Mouse (Mus musculus) E14TG2a.4 (cell line): ENCODE results near the gene N4bp2.

ENCODE experiments used
- H3K27me3 ChIP-seq: 2 replicates; pipeline ENCODE4 v1.6.1; 2014; ENCODE audit warnings: low read length, control low read depth; ENCODE audit not compliant: insufficient read depth
- H3K36me3 ChIP-seq: 2 replicates; pipeline ENCODE4 v1.6.1; 2014; ENCODE audit warnings: low read length, control low read depth; ENCODE audit not compliant: insufficient read depth
- H3K4me1 ChIP-seq: replicated peaks from 2 replicates; pipeline ENCODE4 v1.6.1; 2014; ENCODE audit warnings: low read depth, low read length, control low read depth
- H3K4me3 ChIP-seq: replicated peaks from 2 replicates; pipeline ENCODE4 v1.5.1; 2014; ENCODE audit warnings: mild to moderate bottlenecking, low read length
- H3K9me3 ChIP-seq: 2 replicates; pipeline ENCODE4 v1.6.1; 2014; ENCODE audit warnings: low read length, control low read depth
- CTCF ChIP-seq: conservative IDR thresholded peaks from 2 replicates; pipeline ENCODE4 v1.5.1; 2014; ENCODE audit warnings: low read length
- NANOG ChIP-seq: IDR thresholded peaks from 2 replicates; pipeline ENCODE4 v1.6.1; 2014; ENCODE audit warnings: borderline replicate concordance, low read length, mixed read lengths
- POU5F1 ChIP-seq: IDR thresholded peaks from 2 replicates; pipeline ENCODE4 v1.6.1; 2014; ENCODE audit warnings: low read length, borderline replicate concordance

The N4bp2 gene

DNA sequence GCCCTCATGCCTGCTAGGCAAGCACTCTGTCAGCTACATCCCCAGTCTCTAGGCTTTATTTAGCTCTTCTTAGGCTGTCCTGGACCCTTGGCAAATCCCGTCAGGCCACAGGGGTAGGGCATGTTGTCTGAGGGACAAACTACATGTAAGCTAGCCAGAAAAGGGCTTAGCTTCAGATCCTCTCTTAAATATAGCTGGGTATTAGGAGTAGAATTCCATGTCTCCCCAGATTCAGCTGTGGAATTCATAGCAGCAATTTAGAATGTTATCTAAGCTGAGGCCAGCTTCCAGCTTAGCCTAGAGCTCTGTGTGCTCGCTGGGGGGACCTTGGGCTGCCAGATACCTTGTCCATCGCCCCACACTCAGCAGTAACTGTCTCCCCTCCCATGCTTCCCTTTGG, 83.6 kb downstream of the N4bp2 start:
- no peaks in the 10 kb centered on the region for H3K9me3 ChIP-seq
- H3K4me1 ChIP-seq = peaks cover 12% of the 10 kb centered on the region; the same call in 1 of the 2 replicates
- H3K27me3 ChIP-seq = 0 out of 2 replicates have a peak, but pooled peaks cover 2% of the 10 kb centered on the region
- H3K36me3 ChIP-seq = no peaks in the 10 kb centered on the region
- H3K4me3 ChIP-seq = no peak overlapping the region
- no peak for TF ChIP-seq CTCF
- TF ChIP-seq NANOG = no peak
- no peak for TF ChIP-seq POU5F1

DNA sequence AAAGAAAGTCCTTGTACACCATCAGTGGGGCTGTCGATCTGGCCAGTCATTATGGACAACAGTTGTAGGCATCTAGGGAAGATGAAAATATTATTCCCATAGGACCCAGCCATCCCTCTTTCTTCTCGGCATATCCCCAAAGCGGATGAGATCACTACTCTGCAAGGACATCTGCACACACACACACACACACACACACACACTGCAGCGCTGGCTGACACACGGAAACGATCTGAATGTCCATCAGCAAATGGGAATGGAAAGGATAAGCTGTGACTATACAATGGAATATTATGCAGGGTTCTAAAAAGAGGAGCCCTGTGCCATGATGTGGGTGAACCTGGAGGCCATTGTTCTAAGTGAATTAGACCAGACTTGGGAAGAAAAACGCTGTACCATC, 84.3 kb downstream of the N4bp2 start:
- no peak for TF ChIP-seq POU5F1
- no peak for TF ChIP-seq CTCF
- TF ChIP-seq NANOG = no peak
- H3K4me1 ChIP-seq = peaks cover 6% of the 10 kb centered on the region; the same call in 1 of the 2 replicates
- H3K4me3 ChIP-seq = no peak overlapping the region
- no peaks in the 10 kb centered on the region for H3K9me3 ChIP-seq
- H3K27me3 ChIP-seq = 0 out of 2 replicates have a peak, but pooled peaks cover 2% of the 10 kb centered on the region
- no peaks in the 10 kb centered on the region for H3K36me3 ChIP-seq

DNA sequence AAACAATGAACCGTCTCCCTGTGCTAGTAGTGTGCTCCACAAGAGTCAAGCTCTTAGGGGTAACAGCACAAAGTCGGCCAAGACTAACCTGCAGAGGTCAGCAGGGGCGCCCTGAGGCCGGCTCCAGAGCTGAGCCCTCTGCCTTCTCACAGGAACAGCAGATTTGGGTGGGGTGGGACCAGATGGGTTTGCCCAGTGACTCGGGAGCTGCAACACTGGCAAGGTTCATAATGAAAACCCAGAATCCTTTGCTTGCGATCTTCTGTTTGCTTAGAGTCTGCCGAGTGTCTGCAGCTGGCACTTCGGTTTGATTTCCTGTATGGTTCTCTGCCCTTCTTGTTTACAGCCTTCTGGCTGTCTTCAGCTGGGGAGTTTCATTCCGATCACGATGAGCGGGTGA, 87.4 kb downstream of the N4bp2 start:
- H3K27me3 ChIP-seq = 0 out of 2 replicates have a peak, but pooled peaks cover 2% of the 10 kb centered on the region
- TF ChIP-seq NANOG = no peak
- no peak for TF ChIP-seq POU5F1
- no peak for TF ChIP-seq CTCF
- H3K4me3 ChIP-seq = no peak overlapping the region
- H3K4me1 ChIP-seq = peaks cover 6% of the 10 kb centered on the region; the same call in 1 of the 2 replicates
- H3K9me3 ChIP-seq = no peaks in the 10 kb centered on the region
- no peaks in the 10 kb centered on the region for H3K36me3 ChIP-seq

DNA sequence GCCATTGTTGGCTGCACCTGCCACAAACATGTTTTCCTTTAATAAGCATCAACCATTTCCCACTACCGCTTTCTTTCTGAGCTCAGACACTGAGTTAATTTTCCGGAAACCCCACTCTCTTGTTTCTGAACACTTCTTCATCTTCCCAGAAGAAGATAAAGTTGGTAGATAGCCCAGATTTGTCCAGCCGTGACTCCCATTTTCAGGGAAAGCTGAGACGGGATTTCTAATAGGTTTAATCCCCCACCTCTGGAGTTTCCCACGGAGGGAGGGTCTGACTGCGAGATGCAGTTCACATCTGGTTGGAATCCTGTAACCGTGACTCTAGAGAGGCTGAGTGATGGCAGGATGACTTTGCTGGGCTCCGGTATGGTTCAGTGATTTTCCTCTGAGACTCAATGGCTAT, 91.5 kb downstream of the N4bp2 start:
- Histone ChIP-seq H3K36me3 (no peaks in the 10 kb centered on the region), H3K27me3 (no peaks in the 10 kb centered on the region), H3K9me3 (no peaks in the 10 kb centered on the region), H3K4me1 (peaks cover 6% of the 10 kb centered on the region; the same call in 1 of the 2 replicates), H3K4me3 (no peak overlapping the region)
- TF ChIP-seq CTCF = no peak
- no peak for TF ChIP-seq NANOG
- TF ChIP-seq POU5F1 = no peak

DNA sequence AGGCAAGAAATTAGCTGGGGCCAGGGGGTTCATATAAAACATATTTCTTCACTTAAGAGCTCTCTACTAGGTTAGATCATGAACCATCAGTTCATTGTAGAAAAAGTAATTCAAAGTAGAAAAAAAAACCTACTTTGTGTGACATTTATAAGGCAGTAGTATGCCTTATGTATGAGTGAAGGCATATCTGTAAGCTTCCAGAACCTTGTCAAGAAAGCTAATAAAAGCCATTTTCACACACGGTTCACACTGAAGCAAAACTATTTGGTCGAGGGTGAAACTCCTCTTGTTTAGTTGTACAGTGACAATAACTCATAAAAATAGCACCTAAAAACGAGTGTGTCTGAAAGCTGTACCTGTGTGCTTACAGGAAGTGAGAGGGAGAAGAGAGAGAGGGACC, 92.2 kb downstream of the N4bp2 start:
- peaks cover 4% of the 10 kb centered on the region for H3K27me3 ChIP-seq
- H3K9me3 ChIP-seq = no peaks in the 10 kb centered on the region
- H3K4me1 ChIP-seq = peaks cover 5% of the 10 kb centered on the region; the same call in 1 of the 2 replicates
- no peaks in the 10 kb centered on the region for H3K36me3 ChIP-seq
- TF ChIP-seq NANOG = no peak
- no peak for TF ChIP-seq CTCF
- no peak for TF ChIP-seq POU5F1
- no peak overlapping the region for H3K4me3 ChIP-seq

DNA sequence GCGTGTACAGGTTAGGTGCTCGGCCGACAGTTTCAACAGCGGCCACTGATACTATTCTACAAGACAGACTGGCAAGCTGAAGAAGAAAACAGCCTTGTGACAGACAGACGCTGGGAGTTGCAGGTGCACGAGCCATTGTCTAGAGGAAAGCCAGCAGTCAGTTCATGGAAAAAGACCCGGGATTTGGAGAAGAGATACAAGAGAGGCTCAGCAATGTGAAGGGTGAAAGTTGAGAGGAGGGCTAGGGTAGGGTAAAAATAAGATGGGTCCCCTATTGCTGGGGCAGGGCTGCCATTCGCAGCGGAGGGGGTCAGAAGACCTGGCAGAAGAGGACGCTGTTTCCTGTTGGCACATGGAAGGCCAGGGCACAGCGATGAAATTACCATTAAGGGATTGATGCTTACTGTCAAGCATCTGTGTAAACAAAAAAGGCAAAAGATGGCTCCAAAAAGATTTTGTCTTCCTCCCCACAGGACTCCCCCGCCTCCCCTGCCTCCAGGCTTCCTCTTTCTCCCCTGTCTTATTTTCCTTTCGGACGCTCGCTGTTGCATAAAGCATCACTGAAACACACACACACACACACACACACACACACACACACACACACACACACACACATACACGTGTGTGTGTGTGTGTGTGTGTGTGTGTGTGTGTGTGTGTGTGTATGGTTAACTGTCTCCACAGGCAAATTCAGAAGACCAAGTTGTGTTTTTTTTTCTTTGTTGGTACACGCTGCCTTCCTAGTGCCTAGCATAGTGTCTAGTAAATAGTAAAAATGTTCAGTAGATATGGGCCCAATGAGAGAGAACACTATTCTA, 93.5 kb downstream of the N4bp2 start:
- Histone ChIP-seq H3K4me3 (no peak overlapping the region), H3K27me3 (peaks cover 11% of the 10 kb centered on the region), H3K36me3 (no peaks in the 10 kb centered on the region), H3K4me1 (peaks cover 4% of the 10 kb centered on the region), H3K9me3 (no peaks in the 10 kb centered on the region)
- TF ChIP-seq CTCF = no peak

DNA sequence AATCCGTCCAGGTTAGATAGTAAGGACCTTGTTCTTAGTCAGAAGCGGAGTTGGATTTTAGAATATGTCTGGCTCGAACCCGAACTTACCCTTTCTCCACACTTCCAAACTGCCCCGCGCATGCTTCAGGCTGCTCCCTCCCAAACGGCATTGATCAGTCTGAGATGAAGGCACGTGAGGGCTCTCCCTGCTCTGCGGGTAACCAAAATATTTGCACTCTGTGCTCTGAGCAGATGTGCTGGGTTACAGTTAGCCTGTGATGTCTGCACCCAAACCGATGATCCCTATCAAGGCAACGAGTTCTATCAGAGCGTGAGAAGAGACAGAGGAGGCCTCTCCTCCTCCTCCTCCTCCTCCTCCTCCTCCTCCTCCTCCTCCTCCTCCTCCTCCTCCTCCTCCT, 94.6 kb downstream of the N4bp2 start:
- TF ChIP-seq POU5F1 = no peak
- TF ChIP-seq CTCF = no peak
- no peak for TF ChIP-seq NANOG
- Histone ChIP-seq H3K9me3 (no peaks in the 10 kb centered on the region), H3K4me1 (peaks cover 4% of the 10 kb centered on the region), H3K27me3 (peaks cover 11% of the 10 kb centered on the region), H3K36me3 (no peaks in the 10 kb centered on the region), H3K4me3 (no peak overlapping the region)

DNA sequence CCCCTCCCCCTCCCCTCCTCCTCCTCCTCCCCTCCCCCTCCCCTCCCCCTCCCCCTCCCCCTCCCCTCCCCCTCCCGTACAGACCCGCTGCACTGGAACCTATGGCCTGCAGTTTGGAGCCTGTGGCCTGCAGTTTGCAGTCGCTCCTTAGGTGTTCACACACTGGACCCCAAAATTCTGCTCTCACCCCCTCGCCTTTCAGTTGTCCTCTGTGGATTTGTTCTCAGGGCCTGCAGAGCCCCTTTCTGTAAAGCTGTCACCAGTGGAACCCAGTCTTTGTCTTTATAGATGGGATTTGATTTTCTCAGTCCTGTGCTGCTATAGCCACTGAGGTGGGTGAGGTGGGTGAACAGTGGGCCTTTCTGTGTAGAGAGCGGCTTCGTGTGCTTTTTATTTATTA, 95.0 kb downstream of the N4bp2 start:
- Histone ChIP-seq H3K4me1 (peaks cover 4% of the 10 kb centered on the region), H3K4me3 (no peak overlapping the region), H3K27me3 (peaks cover 13% of the 10 kb centered on the region), H3K36me3 (no peaks in the 10 kb centered on the region), H3K9me3 (no peaks in the 10 kb centered on the region)
- TF ChIP-seq POU5F1 (no peak), CTCF (no peak), NANOG (no peak)
